Mouse (Mus musculus): Measurements from ENCODE around the gene Scaper.
A peak's percentile ranks its signal among the peaks of the same experiment; 100 is the strongest.

Scaper gene

GRCm38 (mm10) chr9:55512027-55512543, 425.8 kb downstream of the Scaper start, which contains the start of gene Etfa:
Etfa (minus strand) TSS chr9:55512243.
- TF ChIP-seq POU5F1 (IDR thresholded peaks at IDR 0.05; ENCODE audit: borderline replicate concordance, low read length) = no peak
- TF ChIP-seq NANOG (IDR thresholded peaks at IDR 0.05; ENCODE audit: borderline replicate concordance, low read length) = no peak
- no peak for TF ChIP-seq CTCF (conservative IDR thresholded peaks at IDR 0.05; ENCODE audit: low read length)
- Histone ChIP-seq H3K27me3 (ENCODE audit: insufficient read depth, low read length) (peaks cover 29% of the 10 kb centered on the region), H3K4me1 (replicated peaks; ENCODE audit: low read depth, low read length) (peaks cover 16% of the 10 kb centered on the region), H3K4me3 (replicated peaks; ENCODE audit: low read length) (peak within 1 kb of the TSS; percentile 91), H3K36me3 (ENCODE audit: insufficient read depth, low read length) (no peaks in the 10 kb centered on the region), H3K9me3 (ENCODE audit: low read length) (no peaks in the 10 kb centered on the region)

- H3K4me3 ChIP-seq (replicated peaks; ENCODE audit: low read length) = peak overlapping the region; percentile 91
- no peaks in the 10 kb centered on the region for H3K9me3 ChIP-seq (ENCODE audit: low read length)
- H3K36me3 ChIP-seq (ENCODE audit: insufficient read depth, low read length) = no peaks in the 10 kb centered on the region
- TF ChIP-seq NANOG (IDR thresholded peaks at IDR 0.05; ENCODE audit: borderline replicate concordance, low read length) = no peak
- TF ChIP-seq CTCF (conservative IDR thresholded peaks at IDR 0.05; ENCODE audit: low read length) = no peak
- TF ChIP-seq POU5F1 (IDR thresholded peaks at IDR 0.05; ENCODE audit: borderline replicate concordance, low read length) = no peak
- peaks cover 26% of the 10 kb centered on the region for H3K27me3 ChIP-seq (ENCODE audit: insufficient read depth, low read length)
- H3K4me1 ChIP-seq (replicated peaks; ENCODE audit: low read depth, low read length) = peaks cover 16% of the 10 kb centered on the region
Measured at GRCm38 (mm10) chr9:55511521-55511993, 426.4 kb downstream of the Scaper start.

- TF ChIP-seq POU5F1 (IDR thresholded peaks at IDR 0.05; ENCODE audit: borderline replicate concordance, low read length) (no peak), CTCF (conservative IDR thresholded peaks at IDR 0.05; ENCODE audit: low read length) (no peak), NANOG (IDR thresholded peaks at IDR 0.05; ENCODE audit: borderline replicate concordance, low read length) (no peak)
Measured at GRCm38 (mm10) chr9:55510651-55511235, 427.2 kb downstream of the Scaper start.

GRCm38 (mm10) chr9:55509731-55510130, 428.2 kb downstream of the Scaper start:
- H3K9me3 ChIP-seq (ENCODE audit: low read length) = no peaks in the 10 kb centered on the region
- TF ChIP-seq CTCF (conservative IDR thresholded peaks at IDR 0.05; ENCODE audit: low read length) (no peak), POU5F1 (IDR thresholded peaks at IDR 0.05; ENCODE audit: borderline replicate concordance, low read length) (no peak), NANOG (IDR thresholded peaks at IDR 0.05; ENCODE audit: borderline replicate concordance, low read length) (no peak)
- H3K4me1 ChIP-seq (replicated peaks; ENCODE audit: low read depth, low read length) = peaks cover 16% of the 10 kb centered on the region
- no peaks in the 10 kb centered on the region for H3K36me3 ChIP-seq (ENCODE audit: insufficient read depth, low read length)
- no peak overlapping the region for H3K4me3 ChIP-seq (replicated peaks; ENCODE audit: low read length)
- H3K27me3 ChIP-seq (ENCODE audit: insufficient read depth, low read length) = peaks cover 20% of the 10 kb centered on the region

More at GRCm38 (mm10) chr9:55510651-55511235, 427.2 kb downstream of the Scaper start:
- H3K4me1 ChIP-seq (replicated peaks; ENCODE audit: low read depth, low read length) = peaks cover 16% of the 10 kb centered on the region
- H3K4me3 ChIP-seq (replicated peaks; ENCODE audit: low read length) = peak overlapping the region; percentile 91
- no peaks in the 10 kb centered on the region for H3K36me3 ChIP-seq (ENCODE audit: insufficient read depth, low read length)
- H3K9me3 ChIP-seq (ENCODE audit: low read length) = no peaks in the 10 kb centered on the region
- peaks cover 26% of the 10 kb centered on the region for H3K27me3 ChIP-seq (ENCODE audit: insufficient read depth, low read length)

- Histone ChIP-seq H3K27me3 (ENCODE audit: insufficient read depth, low read length) (peaks cover 9% of the 10 kb centered on the region), H3K4me1 (replicated peaks; ENCODE audit: low read depth, low read length) (peaks cover 16% of the 10 kb centered on the region), H3K36me3 (ENCODE audit: insufficient read depth, low read length) (no peaks in the 10 kb centered on the region), H3K4me3 (replicated peaks; ENCODE audit: low read length) (no peak overlapping the region), H3K9me3 (ENCODE audit: low read length) (no peaks in the 10 kb centered on the region)
- TF ChIP-seq POU5F1 (IDR thresholded peaks at IDR 0.05; ENCODE audit: borderline replicate concordance, low read length) (no peak), CTCF (conservative IDR thresholded peaks at IDR 0.05; ENCODE audit: low read length) (no peak), NANOG (IDR thresholded peaks at IDR 0.05; ENCODE audit: borderline replicate concordance, low read length) (no peak)
Measured at GRCm38 (mm10) chr9:55508701-55509100, 429.2 kb downstream of the Scaper start.

- TF ChIP-seq POU5F1 (IDR thresholded peaks at IDR 0.05; ENCODE audit: borderline replicate concordance, low read length) (no peak), CTCF (conservative IDR thresholded peaks at IDR 0.05; ENCODE audit: low read length) (no peak), NANOG (IDR thresholded peaks at IDR 0.05; ENCODE audit: borderline replicate concordance, low read length) (no peak)
- Histone ChIP-seq H3K4me1 (replicated peaks; ENCODE audit: low read depth, low read length) (peaks cover 16% of the 10 kb centered on the region), H3K36me3 (ENCODE audit: insufficient read depth, low read length) (no peaks in the 10 kb centered on the region), H3K27me3 (ENCODE audit: insufficient read depth, low read length) (peaks cover 4% of the 10 kb centered on the region; the same call in 1 of the 2 replicates), H3K4me3 (replicated peaks; ENCODE audit: low read length) (no peak overlapping the region), H3K9me3 (ENCODE audit: low read length) (no peaks in the 10 kb centered on the region)
Measured at GRCm38 (mm10) chr9:55507922-55508321, 430.0 kb downstream of the Scaper start.

Measured in E14TG2a.4 (cell line).